27 mouse cellular contexts compared by ENCODE assay signal in genomic region chr12:99873443-99873842, GRCm38 (mm10). TPM values are rescaled to one million over a fixed set of nuclear protein-coding genes. Genes with fewer than 3 reads are reported as not detected.
DNase-seq lines count a peak whose midpoint lies in the region; ATAC-seq and TF ChIP-seq lines count a peak whose summit lies in the region.
"Had no signal": no experiment of that assay in that cellular context is flagged by ENCODE, and none has a peak within 500 bp of the region (broad histone marks: within the 10 kb centered on the region; RNA-seq: fewer than 3 reads in every experiment).

No protein-coding gene starts in this region.

- H3K4me3 ChIP-seq in forebrain, embryonic 11.5 days (ENCODE audit: low read depth, low read length), result no peak overlapping the region
- no peak overlapping the region for H3K4me3 ChIP-seq in forebrain, embryonic 14.5 days (ENCODE audit: low read depth, low read length)
- H3K4me3 ChIP-seq in MEL (ENCODE audit: control insufficient read depth in 1 of 2, insufficient read depth in 1 of 2, low read depth in 2 of 2, low read length in 2 of 2), result no peak overlapping the region
- no peak overlapping the region for H3K4me3 ChIP-seq in liver, embryonic 12.5 days
- H3K4me3 ChIP-seq: embryonic facial prominence, embryonic 12.5 days; forebrain, embryonic 12.5 days; left cerebral cortex, adult 2 months; neural tube, embryonic 15.5 days had no signal

- DNase-seq in forebrain, embryonic 11.5 days (ENCODE audit: low spot score), result no peak
- no peak for DNase-seq in forebrain, embryonic 14.5 days (ENCODE audit: low spot score)
- DNase-seq in MEL (ENCODE audit: low read depth, low spot score), result peak; percentile 48
- DNase-seq in kidney, adult 18-20 months, result no peak
- no peak for DNase-seq in urinary bladder, postnatal 4 days (ENCODE audit: low spot score in 2 of 2)
- DNase-seq: adrenal gland, adult 8-10 months; cerebellum, adult 8-10 months; cerebellum, postnatal 36 days; heart, postnatal 4 days; lung, embryonic 14.5 days; lung, postnatal 36 days; thymus, adult 2 months; thymus, postnatal 4 days had no signal

- no peak for TF ChIP-seq CTCF in MEL (IDR thresholded peaks at IDR 0.05 in 2 of 3, conservative IDR thresholded peaks at IDR 0.05 in 1 of 3; ENCODE audit: control insufficient read depth in 1 of 3, insufficient read depth in 1 of 3, low read depth in 2 of 3, low read length in 3 of 3, poor library complexity in 1 of 3, severe bottlenecking in 1 of 3)

- no peaks in the 10 kb centered on the region for H3K79me2 ChIP-seq in MEL (ENCODE audit: control insufficient read depth, insufficient read depth, low read length, poor library complexity)

- H3K4me2 ChIP-seq in forebrain, embryonic 11.5 days (ENCODE audit: low read depth, low read length, severe bottlenecking), result no peak overlapping the region
- no peak overlapping the region for H3K4me2 ChIP-seq in forebrain, embryonic 14.5 days (ENCODE audit: low read length)
- H3K4me2 ChIP-seq in liver, embryonic 12.5 days, result no peak overlapping the region
- H3K4me2 ChIP-seq: embryonic facial prominence, embryonic 12.5 days; forebrain, embryonic 12.5 days; lung, embryonic 14.5 days; neural tube, embryonic 15.5 days had no signal

- no peak for TF ChIP-seq EP300 in MEL (IDR thresholded peaks at IDR 0.05; ENCODE audit: low read depth in 1 of 2, low read length in 2 of 2)

- WGBS in forebrain, embryonic 11.5 days, result 36% methylated on average over 3 of the region's 3 CpGs
- 31% methylated on average over 3 of the region's 3 CpGs for WGBS in forebrain, embryonic 14.5 days
- WGBS in liver, embryonic 12.5 days (ENCODE audit: insufficient replicate concordance), result 40% methylated on average over 3 of the region's 3 CpGs

- ATAC-seq in forebrain, embryonic 11.5 days (replicated peaks; ENCODE audit: low FRiP score), result peak; percentile 33; the same call in 1 of the 2 replicates
- ATAC-seq in forebrain, embryonic 14.5 days, result no peak
- peak; percentile 82 for ATAC-seq in liver, embryonic 12.5 days
- peak; percentile 84 for ATAC-seq in megakaryocyte-erythroid progenitor cell, adult 5-6 weeks (replicated peaks; ENCODE audit: low FRiP score, low TSS enrichment, poor library complexity, severe bottlenecking)
- ATAC-seq: activated CD4-positive, CD25-positive, alpha-beta regulatory T cell, adult 4 months; CD4-positive, CD25-positive, alpha-beta regulatory T cell, adult 4 months; hindbrain, postnatal 0 days; intestine, postnatal 0 days; Patski had no signal

- H3K4me1 ChIP-seq in forebrain, embryonic 11.5 days (replicated peaks; ENCODE audit: control insufficient read depth, insufficient read depth, low read length), result 0 out of 2 replicates have a peak, but pooled peaks cover 2% of the 10 kb centered on the region
- H3K4me1 ChIP-seq in forebrain, embryonic 14.5 days (ENCODE audit: control insufficient read depth, insufficient read depth, low read length), result no peaks in the 10 kb centered on the region
- H3K4me1 ChIP-seq in MEL (ENCODE audit: control insufficient read depth in 1 of 2, insufficient read depth in 2 of 2, low read length in 2 of 2), result peaks cover 11% of the 10 kb centered on the region in 2 experiments
- H3K4me1 ChIP-seq in liver, embryonic 12.5 days, result peaks cover 14% of the 10 kb centered on the region
- H3K4me1 ChIP-seq: embryonic facial prominence, embryonic 12.5 days; neural tube, embryonic 15.5 days had no signal

- TF ChIP-seq POLR2A in MEL (IDR thresholded peaks at IDR 0.05; ENCODE audit: control insufficient read depth in 1 of 2, insufficient read depth in 1 of 2, low read depth in 1 of 2, low read length in 2 of 2, poor library complexity in 1 of 2), result no peak

- TF ChIP-seq RAD21 in MEL (IDR thresholded peaks at IDR 0.05; ENCODE audit: low read depth, low read length), result no peak

- H3K9me3 ChIP-seq in forebrain, embryonic 11.5 days (ENCODE audit: control insufficient read depth, low read length), result no peaks in the 10 kb centered on the region; the same call in 1 of the 2 replicates
- no peaks in the 10 kb centered on the region for H3K9me3 ChIP-seq in forebrain, embryonic 14.5 days (replicated peaks; ENCODE audit: control insufficient read depth, low read length)
- H3K9me3 ChIP-seq in MEL (replicated peaks; ENCODE audit: insufficient read depth, low read length), result no peaks in the 10 kb centered on the region
- no peaks in the 10 kb centered on the region for H3K9me3 ChIP-seq in liver, embryonic 12.5 days (replicated peaks)
- H3K9me3 ChIP-seq: embryonic facial prominence, embryonic 12.5 days; forebrain, embryonic 12.5 days; neural tube, embryonic 15.5 days had no signal

- no peaks in the 10 kb centered on the region for H3K27me3 ChIP-seq in forebrain, embryonic 11.5 days (ENCODE audit: control insufficient read depth, insufficient read depth, low read length)
- H3K27me3 ChIP-seq in forebrain, embryonic 14.5 days (replicated peaks; ENCODE audit: control insufficient read depth, insufficient read depth, low read length), result no peaks in the 10 kb centered on the region
- no peaks in the 10 kb centered on the region for H3K27me3 ChIP-seq in MEL (ENCODE audit: control insufficient read depth in 1 of 2, insufficient read depth in 2 of 2, low read length in 2 of 2)
- no peaks in the 10 kb centered on the region for H3K27me3 ChIP-seq in liver, embryonic 12.5 days (replicated peaks)
- H3K27me3 ChIP-seq: embryonic facial prominence, embryonic 12.5 days; forebrain, embryonic 12.5 days; neural tube, embryonic 15.5 days; Patski had no signal

- H3K36me3 ChIP-seq in forebrain, embryonic 11.5 days (ENCODE audit: control insufficient read depth, insufficient read depth, low read length), result no peaks in the 10 kb centered on the region
- H3K36me3 ChIP-seq in forebrain, embryonic 14.5 days (ENCODE audit: control insufficient read depth, insufficient read depth, low read length), result no peaks in the 10 kb centered on the region
- peaks cover 0 to 3% of the 10 kb centered on the region in 2 experiments; a peak in 2 of 4 replicates for H3K36me3 ChIP-seq in MEL (ENCODE audit: control insufficient read depth in 1 of 2, insufficient read depth in 2 of 2, low read length in 2 of 2)
- no peaks in the 10 kb centered on the region for H3K36me3 ChIP-seq in liver, embryonic 12.5 days
- H3K36me3 ChIP-seq: embryonic facial prominence, embryonic 12.5 days; forebrain, embryonic 12.5 days; neural tube, embryonic 15.5 days had no signal

- H3K9ac ChIP-seq in forebrain, embryonic 11.5 days (ENCODE audit: low read length), result no peak overlapping the region
- H3K9ac ChIP-seq in forebrain, embryonic 14.5 days (ENCODE audit: low read length), result no peak overlapping the region
- no peak overlapping the region for H3K9ac ChIP-seq in MEL (ENCODE audit: control insufficient read depth, low read depth, low read length, poor library complexity, severe bottlenecking)
- H3K9ac ChIP-seq in liver, embryonic 12.5 days, result no peak overlapping the region
- H3K9ac ChIP-seq: embryonic facial prominence, embryonic 12.5 days; forebrain, embryonic 12.5 days; lung, embryonic 14.5 days; neural tube, embryonic 15.5 days had no signal

- no peak overlapping the region for H3K27ac ChIP-seq in forebrain, embryonic 11.5 days (ENCODE audit: low read depth, low read length)
- H3K27ac ChIP-seq in forebrain, embryonic 14.5 days (ENCODE audit: low read depth, low read length), result no peak overlapping the region
- H3K27ac ChIP-seq in MEL (ENCODE audit: control insufficient read depth, low read depth, low read length), result no peak overlapping the region
- H3K27ac ChIP-seq in liver, embryonic 12.5 days, result no peak overlapping the region
- H3K27ac ChIP-seq: embryonic facial prominence, embryonic 12.5 days; forebrain, embryonic 12.5 days; hindbrain, postnatal 0 days; kidney, postnatal 0 days; left cerebral cortex, adult 2 months; neural tube, embryonic 15.5 days; stomach, postnatal 0 days had no signal

TF ChIP-seq in MEL, 35 proteins besides CTCF, POLR2A, EP300 and RAD21:
- TF ChIP-seq MAX (IDR thresholded peaks at IDR 0.05; ENCODE audit: low read length), result no peak
- TF ChIP-seq CHD2 (IDR thresholded peaks at IDR 0.05; ENCODE audit: low read length), result no peak
- TF ChIP-seq ZMIZ1 (IDR thresholded peaks at IDR 0.05; ENCODE audit: low read depth, low read length), result no peak
- TF ChIP-seq POLR2AphosphoS2 (IDR thresholded peaks at IDR 0.05; ENCODE audit: low read length), result no peak
- TF ChIP-seq MAZ (IDR thresholded peaks at IDR 0.05; ENCODE audit: low read depth, low read length), result no peak
- no peak for TF ChIP-seq TAL1 (IDR thresholded peaks at IDR 0.05; ENCODE audit: low read length)
- no peak for TF ChIP-seq BHLHE40 (IDR thresholded peaks at IDR 0.05; ENCODE audit: borderline replicate concordance, low read depth, low read length)
- TF ChIP-seq USF2 (IDR thresholded peaks at IDR 0.05; ENCODE audit: borderline replicate concordance in 1 of 2, insufficient read depth in 1 of 2, low read depth in 1 of 2, low read length in 2 of 2), result no peak
- no peak for TF ChIP-seq MXI1 (IDR thresholded peaks at IDR 0.05; ENCODE audit: low read depth, low read length)
- TF ChIP-seq ETS1 (IDR thresholded peaks at IDR 0.05; ENCODE audit: low read depth, low read length), result no peak
- TF ChIP-seq NELFE (IDR thresholded peaks at IDR 0.05; ENCODE audit: low read depth, low read length), result no peak

RNA-seq across cellular contexts. Expression of gene Efcab11, which starts 10.8 kb away (rescaled TPM):
- polyA plus RNA-seq in forebrain, embryonic 11.5 days (2014; fragmentation: Nextera tagmentation; extraction: Ambion mirVana), result 25.9 and 26.6 TPM in 2 replicates
- 8.4 and 12.5 TPM in 2 replicates for polyA plus RNA-seq in forebrain, embryonic 14.5 days (2014; fragmentation: Nextera tagmentation; extraction: Ambion mirVana)
- total RNA-seq in MEL (2012; rRNA removed), result 2.5 and 3.6 TPM in 2 replicates
- polyA plus RNA-seq in MEL (2012; ENCODE audit: insufficient read depth in 1 of 2, insufficient read length in 2 of 2, low read depth in 1 of 2, low replicate concordance in 2 of 2, missing spikeins in 1 of 2), result 1 to 10 TPM in 1 of 2 experiments, not detected in 1; 3.5 TPM
- 5.4 and 5.5 TPM in 2 replicates for polyA plus RNA-seq in liver, embryonic 12.5 days (2016; fragmentation: Nextera tagmentation; extraction: Ambion mirVana)
- total RNA-seq in megakaryocyte-erythroid progenitor cell, adult 5-6 weeks (2014; fragmentation: Nextera tagmentation), result 1.2 and 3.5 TPM in 2 replicates
- total RNA-seq in megakaryocyte-erythroid progenitor cell, adult 5-6 weeks (2017), result 3.9 and 14.2 TPM in 2 replicates
- total RNA-seq: gastrocnemius, adult 18-20 months had no signal

RNA-seq across cellular contexts. Expression of gene Tdp1, which starts 10.9 kb away (rescaled TPM):
- 95.1 and 96.5 TPM in 2 replicates for polyA plus RNA-seq in forebrain, embryonic 11.5 days (2014; fragmentation: Nextera tagmentation; extraction: Ambion mirVana)
- 78.8 and 80.6 TPM in 2 replicates for polyA plus RNA-seq in forebrain, embryonic 14.5 days (2014; fragmentation: Nextera tagmentation; extraction: Ambion mirVana)
- total RNA-seq in MEL (2012; rRNA removed), result 33.2 and 39.1 TPM in 2 replicates
- 100 to 1,000 TPM in 1 of 2 experiments, 10 to 100 TPM in 1; 94.3 to 142 TPM for polyA plus RNA-seq in MEL (2012; ENCODE audit: insufficient read depth in 1 of 2, insufficient read length in 2 of 2, low read depth in 1 of 2, low replicate concordance in 2 of 2, missing spikeins in 1 of 2)
- polyA plus RNA-seq in liver, embryonic 12.5 days (2016; fragmentation: Nextera tagmentation; extraction: Ambion mirVana), result 41.4 and 43.8 TPM in 2 replicates
- 52.8 and 60.8 TPM in 2 replicates for total RNA-seq in megakaryocyte-erythroid progenitor cell, adult 5-6 weeks (2014; fragmentation: Nextera tagmentation)
- total RNA-seq in megakaryocyte-erythroid progenitor cell, adult 5-6 weeks (2017), result 15.5 and 22.1 TPM in 2 replicates
